In the genomic region with DNA sequence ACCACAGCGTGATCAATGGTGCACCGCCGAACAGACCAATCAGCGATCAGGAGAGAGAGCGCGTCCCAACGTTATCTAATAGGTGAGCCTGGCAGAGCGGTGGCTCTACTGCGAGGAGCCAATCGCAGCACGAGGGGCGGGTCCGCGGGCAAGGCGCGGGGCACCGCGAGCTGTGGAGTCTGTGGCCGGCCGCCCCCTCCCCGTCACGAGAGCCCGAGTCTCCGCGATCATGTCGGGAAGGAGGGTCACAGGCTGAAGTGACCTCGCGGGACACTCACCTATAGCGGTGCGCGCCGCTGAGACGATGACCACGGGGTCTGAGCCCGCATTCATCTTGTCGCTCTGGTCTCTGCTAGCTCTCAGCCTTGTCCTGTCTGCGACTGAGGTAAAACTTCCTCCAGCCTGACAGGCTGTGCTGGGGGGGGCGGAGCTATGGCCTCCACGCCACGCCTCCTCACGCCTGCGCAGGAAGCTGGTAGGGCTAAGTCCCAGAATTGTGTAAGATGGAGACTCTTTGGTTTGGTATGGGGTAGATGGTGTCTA, we compare ENCODE assay signal across 8 mouse cellular contexts. TPM values are rescaled to one million over a fixed set of nuclear protein-coding genes. Genes with fewer than 3 reads are reported as not detected.
DNase-seq lines count a peak whose midpoint lies in the region; ATAC-seq lines count a peak whose summit lies in the region.

A gene (minus strand): TSS at position 417 of the 543 bp plus-strand sequence.

- peak; percentile 97 for DNase-seq in NIH3T3 (ENCODE audit: low read depth)
- DNase-seq in cerebellum, postnatal 10 days = peak; percentile 97 to 98
- peak; percentile 93 for DNase-seq in frontal cortex, postnatal 14 days (ENCODE audit: low spot score in 2 of 2)
- peak; percentile 82 to 94 for DNase-seq in layer of hippocampus, postnatal 25 days (ENCODE audit: extremely low spot score in 1 of 2, low spot score in 1 of 2)
- DNase-seq in lung, postnatal 25 days (ENCODE audit: low spot score) = peak; percentile 95
- peak; percentile 96 for DNase-seq in retina, embryonic 14.5 days (ENCODE audit: low spot score)
- DNase-seq in thymus, postnatal 4 days = peak; percentile 97

- ATAC-seq in hindbrain, embryonic 13.5 days (ENCODE audit: low FRiP score) = peak; percentile 99

- H3K9ac ChIP-seq in hindbrain, embryonic 13.5 days = peak within 1 kb of the TSS; percentile 70

- peak within 1 kb of the TSS; percentile 95 for H3K27ac ChIP-seq in hindbrain, embryonic 13.5 days

- H3K27me3 ChIP-seq in hindbrain, embryonic 13.5 days = no peaks in the 10 kb centered on the region

- WGBS in hindbrain, embryonic 13.5 days = 0% methylated on average over 37 of the region's 42 CpGs

- H3K4me3 ChIP-seq in hindbrain, embryonic 13.5 days = peak within 1 kb of the TSS; percentile 60

- peaks cover 24% of the 10 kb centered on the region for H3K36me3 ChIP-seq in hindbrain, embryonic 13.5 days

- H3K9me3 ChIP-seq in hindbrain, embryonic 13.5 days = no peaks in the 10 kb centered on the region

- H3K4me2 ChIP-seq in hindbrain, embryonic 13.5 days = peak within 1 kb of the TSS; percentile 78

- H3K4me1 ChIP-seq in hindbrain, embryonic 13.5 days (replicated peaks) = peaks cover 25% of the 10 kb centered on the region

RNA-seq across cellular contexts. Expression of the gene that starts here (rescaled TPM):
- polyA plus RNA-seq in hindbrain, embryonic 13.5 days (2015; fragmentation: Nextera tagmentation; extraction: Ambion mirVana) = 331 and 342 TPM in 2 replicates
- 10 to 100 TPM; 53.6 to 56.1 TPM for total RNA-seq in layer of hippocampus, postnatal 25 days (2021)

Comparison
In these comparisons a context has a peak if more than half of its experiments do, and no peak if none do; other contexts are left out.
1. Peak in every context shown above with its lines: DNase-seq, ATAC-seq, H3K4me3 ChIP-seq and H3K27ac ChIP-seq.